Mouse (Mus musculus) liver, embryonic 14.5 days (tissue): ENCODE data around the gene Ptpn12.

ENCODE experiments used
- CTCF ChIP-seq: IDR thresholded peaks from 2 replicates; pipeline ENCODE4 v1.5.1; 2016; ENCODE audit warnings: antibody characterized with exemption, low read depth, control low read depth
- EP300 ChIP-seq: IDR thresholded peaks from 2 replicates; pipeline ENCODE4 v1.6.1; 2016; ENCODE audit warnings: antibody characterized with exemption, low read depth

DNA sequence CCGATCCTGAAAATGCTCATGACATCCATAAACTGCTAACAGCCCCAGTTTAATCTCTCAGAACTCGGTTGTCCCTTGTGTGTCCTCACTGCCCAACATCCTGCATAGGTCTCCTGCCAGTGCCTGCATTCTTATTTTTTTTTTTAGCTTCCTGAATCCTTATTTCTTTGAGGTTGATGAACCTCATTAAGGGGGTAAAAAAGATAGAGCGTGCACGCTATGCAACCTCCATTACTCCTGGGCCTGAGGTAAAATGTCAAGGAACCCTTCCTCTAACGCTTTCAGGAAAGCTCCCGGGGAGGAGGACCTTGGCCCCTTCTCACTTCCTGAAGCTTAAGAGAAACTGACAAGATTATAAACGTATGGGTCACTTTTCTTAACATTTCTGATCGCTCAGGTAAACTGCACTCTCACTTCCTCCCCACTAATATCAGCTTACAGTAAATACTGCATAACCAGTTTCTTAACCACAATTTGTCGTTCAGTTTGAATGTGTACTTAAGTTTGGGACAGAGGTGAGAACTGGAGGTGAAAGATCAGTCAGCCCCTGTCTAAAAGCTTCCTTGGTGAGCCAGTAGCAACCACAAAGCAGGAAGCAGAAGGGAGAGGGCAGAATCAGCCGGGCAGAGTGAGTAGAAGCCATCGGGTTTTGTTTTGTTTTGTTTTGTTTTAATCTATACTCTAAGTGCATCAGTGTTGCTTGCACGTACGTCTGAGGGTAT lies 100.4 kb downstream of the Ptpn12 start:
- TF ChIP-seq CTCF (no peak), EP300 (no peak)
